Mouse (Mus musculus) erythroblast, embryonic 14.5 days (primary cell): ENCODE data around the gene Pde3b.

Experiments
- GATA1 ChIP-seq: IDR thresholded peaks from 2 replicates; pipeline ENCODE4 v1.6.1; 2012; ENCODE audit warnings: low read length, inconsistent platforms, mixed read lengths
- TAL1 ChIP-seq: IDR thresholded peaks from 3 replicates; pipeline ENCODE4 v1.6.1; 2012; ENCODE audit warnings: low read length, inconsistent platforms, mixed read lengths

- TF ChIP-seq TAL1 (no peak), GATA1 (no peak)
Measured at GRCm38 (mm10) chr7:114466358-114466757, 51.3 kb downstream of the Pde3b start.
